Mouse (Mus musculus) neural tube, embryonic 15.5 days (tissue): ENCODE results near the gene Rps6ka2. TPM values are rescaled to one million over a fixed set of nuclear protein-coding genes. Genes with fewer than 3 reads are reported as not detected.

Experiments
- ATAC-seq: fragments of 200-750 bp; cut with Nextera tagmentation; 2 replicates; pipeline ENCODE4 v1.8.0; 2017; ENCODE audit warnings: mild to moderate bottlenecking, moderate TSS enrichment, moderate library complexity; ENCODE audit not compliant: low FRiP score
- H3K27ac ChIP-seq: fragments of 300-500 bp; sonication (generic); replicated peaks from 2 replicates; pipeline ENCODE4 v1.5.1; 2015; ENCODE audit warnings: mild to moderate bottlenecking, inconsistent platforms
- H3K27me3 ChIP-seq: fragments of 300-500 bp; sonication (generic); replicated peaks from 2 replicates; pipeline ENCODE4 v1.6.1; 2015; ENCODE audit warnings: inconsistent platforms
- H3K36me3 ChIP-seq: fragments of 300-500 bp; sonication (generic); 2 replicates; pipeline ENCODE4 v1.6.1; 2015; ENCODE audit warnings: inconsistent platforms
- H3K4me1 ChIP-seq: fragments of 300-500 bp; sonication (generic); 2 replicates; pipeline ENCODE4 v1.6.1; 2015; ENCODE audit warnings: inconsistent platforms
- H3K4me2 ChIP-seq: fragments of 300-500 bp; sonication (generic); 2 replicates; pipeline ENCODE4 v1.6.1; 2015; ENCODE audit warnings: inconsistent platforms, mild to moderate bottlenecking, moderate library complexity
- H3K4me3 ChIP-seq: fragments of 300-500 bp; sonication (generic); replicated peaks from 2 replicates; pipeline ENCODE4 v1.5.1; 2015; ENCODE audit warnings: mild to moderate bottlenecking, inconsistent platforms
- H3K9ac ChIP-seq: fragments of 300-500 bp; sonication (generic); replicated peaks from 2 replicates; pipeline ENCODE4 v1.6.1; 2015; ENCODE audit warnings: mild to moderate bottlenecking, inconsistent platforms
- H3K9me3 ChIP-seq: fragments of 300-500 bp; sonication (generic); replicated peaks from 2 replicates; pipeline ENCODE4 v1.6.1; 2016; ENCODE audit warnings: inconsistent platforms
- WGBS: fragments of 180-500 bp; shearing (Covaris S2); methylation state at CpG from one replicate; pipeline ENCODE4 v1.1.7; 2015; ENCODE audit warnings: mixed read lengths; 5-methylcytosine and 5-hydroxymethylcytosine counted together
- polyA plus RNA-seq: library from polyadenylated mRNA; unstranded; fragments of >200 nt; fragmentation: Nextera tagmentation; extraction: Ambion mirVana; gene quantifications from 2 replicates; pipeline ENCODE4 v1.2.1, GENCODE M21; 2015

Gene Rps6ka2
- polyA plus RNA-seq, 1 experiment from 2014 or later: 17.9 TPM

GRCm38 (mm10) chr17:7232400-7232799, 62.5 kb downstream of the Rps6ka2 start:
- no peak overlapping the region for H3K4me2 ChIP-seq
- ATAC-seq: no peak
- 76% methylated on average over 7 of the region's 7 CpGs for WGBS

DNA sequence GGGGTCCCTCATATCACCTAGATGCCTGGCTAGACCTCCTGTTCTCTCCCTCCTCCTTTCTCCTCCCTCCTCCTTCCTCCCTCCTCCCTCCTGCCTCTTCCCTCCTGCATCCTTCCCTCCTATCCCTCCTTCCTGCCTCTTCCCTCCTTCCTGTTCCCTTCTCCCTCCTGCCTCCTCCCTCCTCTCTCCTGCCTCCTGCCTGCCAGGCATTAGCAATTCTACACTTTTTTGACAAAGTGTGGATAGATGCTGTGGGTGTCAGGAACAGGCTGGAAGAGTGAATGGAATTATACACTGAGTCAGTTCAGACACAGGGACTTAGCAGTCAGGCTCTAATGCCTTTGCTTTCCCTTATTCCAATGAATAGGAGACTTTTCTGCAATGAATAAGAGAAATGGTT, 63.3 kb downstream of the Rps6ka2 start:
- H3K4me3 ChIP-seq: no peak overlapping the region
- ATAC-seq: no peak

More at GRCm38 (mm10) chr17:7232400-7232799, 62.5 kb downstream of the Rps6ka2 start:
- peaks cover 17% of the 10 kb centered on the region for H3K4me1 ChIP-seq
- no peaks in the 10 kb centered on the region for H3K27me3 ChIP-seq
- no peak overlapping the region for H3K4me3 ChIP-seq
- no peaks in the 10 kb centered on the region for H3K9me3 ChIP-seq
- peaks cover 4% of the 10 kb centered on the region for H3K36me3 ChIP-seq
- H3K27ac ChIP-seq: no peak overlapping the region
- no peak overlapping the region for H3K9ac ChIP-seq

DNA sequence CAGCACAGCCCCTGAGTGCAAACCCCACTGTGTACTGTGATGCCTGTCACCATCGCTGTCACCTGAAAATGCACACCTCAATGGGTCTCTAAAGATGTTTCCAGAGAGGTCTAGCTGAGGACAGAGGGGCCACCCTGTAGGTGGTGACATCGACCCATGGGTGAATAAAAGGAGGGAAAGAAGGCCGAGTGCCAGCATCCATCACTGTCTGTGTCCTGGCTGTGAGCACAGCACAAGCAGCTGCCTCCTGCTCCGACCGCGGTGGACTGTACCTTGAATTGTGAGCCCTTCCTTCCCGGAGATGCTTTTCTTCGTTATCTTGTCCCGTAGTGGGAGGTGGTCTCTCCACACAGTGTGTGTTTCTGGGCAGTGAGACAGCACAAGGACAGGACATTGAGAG, 67.8 kb downstream of the Rps6ka2 start:
- Histone ChIP-seq H3K9ac (no peak overlapping the region), H3K4me1 (peaks cover 3% of the 10 kb centered on the region; the same call in 1 of the 2 replicates), H3K4me3 (no peak overlapping the region), H3K9me3 (no peaks in the 10 kb centered on the region), H3K4me2 (no peak overlapping the region), H3K27ac (no peak overlapping the region), H3K36me3 (peaks cover 4% of the 10 kb centered on the region), H3K27me3 (no peaks in the 10 kb centered on the region)
- 90% methylated on average over 9 of the region's 9 CpGs for WGBS
- no peak for ATAC-seq

More for the DNA sequence above, 63.3 kb downstream of the Rps6ka2 start:
- Histone ChIP-seq H3K9me3 (no peaks in the 10 kb centered on the region), H3K9ac (no peak overlapping the region), H3K4me1 (peaks cover 13% of the 10 kb centered on the region), H3K27me3 (no peaks in the 10 kb centered on the region), H3K36me3 (peaks cover 4% of the 10 kb centered on the region), H3K4me2 (no peak overlapping the region), H3K27ac (no peak overlapping the region)

GRCm38 (mm10) chr17:7238766-7239165, 68.9 kb downstream of the Rps6ka2 start:
- Histone ChIP-seq H3K9me3 (no peaks in the 10 kb centered on the region), H3K4me1 (no peaks in the 10 kb centered on the region), H3K9ac (no peak overlapping the region), H3K4me3 (no peak overlapping the region), H3K4me2 (no peak overlapping the region), H3K27me3 (no peaks in the 10 kb centered on the region), H3K27ac (no peak overlapping the region), H3K36me3 (peaks cover 4% of the 10 kb centered on the region)
- ATAC-seq: no peak
- WGBS: 90% methylated on average over 4 of the region's 4 CpGs

GRCm38 (mm10) chr17:7240526-7240925, 70.6 kb downstream of the Rps6ka2 start:
- Histone ChIP-seq H3K4me3 (no peak overlapping the region), H3K27me3 (no peaks in the 10 kb centered on the region), H3K27ac (no peak overlapping the region), H3K36me3 (peaks cover 4% of the 10 kb centered on the region), H3K9me3 (no peaks in the 10 kb centered on the region), H3K4me1 (no peaks in the 10 kb centered on the region), H3K4me2 (no peak overlapping the region), H3K9ac (no peak overlapping the region)
- 83% methylated on average over 4 of the region's 4 CpGs for WGBS
- ATAC-seq: no peak

- Histone ChIP-seq H3K4me1 (no peaks in the 10 kb centered on the region), H3K9me3 (no peaks in the 10 kb centered on the region), H3K27ac (no peak overlapping the region), H3K4me2 (no peak overlapping the region), H3K9ac (no peak overlapping the region), H3K36me3 (no peaks in the 10 kb centered on the region), H3K4me3 (no peak overlapping the region), H3K27me3 (no peaks in the 10 kb centered on the region)
- ATAC-seq: no peak
- WGBS: 92% methylated on average over 6 of the region's 6 CpGs
Measured at GRCm38 (mm10) chr17:7245078-7245477, 75.2 kb downstream of the Rps6ka2 start.

GRCm38 (mm10) chr17:7246893-7247556, 77.1 kb downstream of the Rps6ka2 start:
- no peak overlapping the region for H3K4me3 ChIP-seq
- no peaks in the 10 kb centered on the region for H3K36me3 ChIP-seq
- H3K27ac ChIP-seq: no peak overlapping the region
- H3K4me2 ChIP-seq: no peak overlapping the region
- no peaks in the 10 kb centered on the region for H3K9me3 ChIP-seq
- H3K9ac ChIP-seq: no peak overlapping the region
- no peak for ATAC-seq
- 38% methylated on average over 6 of the region's 6 CpGs for WGBS
- no peaks in the 10 kb centered on the region for H3K27me3 ChIP-seq
- no peaks in the 10 kb centered on the region for H3K4me1 ChIP-seq

DNA sequence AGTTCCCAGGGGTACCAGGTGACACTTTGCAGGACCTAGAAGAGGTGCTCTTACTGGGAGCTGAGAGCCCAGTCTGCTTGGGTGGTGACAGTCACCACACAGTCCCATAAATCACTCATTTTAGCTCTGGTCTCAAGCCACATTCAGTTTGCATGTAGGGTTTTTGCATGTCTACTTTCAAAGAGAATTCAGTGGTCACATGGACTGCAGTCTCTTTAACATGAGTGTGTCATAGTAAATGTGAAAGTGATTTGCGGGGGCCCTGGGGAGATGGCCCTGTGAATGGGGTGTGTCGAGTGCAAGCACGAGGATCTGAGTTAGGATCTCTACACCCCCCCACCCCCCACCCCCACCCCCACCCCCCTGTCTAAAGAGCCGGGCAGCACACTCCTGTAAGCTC, 80.5 kb downstream of the Rps6ka2 start:
- Histone ChIP-seq H3K27ac (no peak overlapping the region), H3K9ac (no peak overlapping the region), H3K36me3 (no peaks in the 10 kb centered on the region), H3K4me1 (no peaks in the 10 kb centered on the region), H3K27me3 (no peaks in the 10 kb centered on the region), H3K4me2 (no peak overlapping the region), H3K4me3 (no peak overlapping the region), H3K9me3 (no peaks in the 10 kb centered on the region)
- ATAC-seq: no peak
- 79% methylated on average over 4 of the region's 4 CpGs for WGBS

GRCm38 (mm10) chr17:7257208-7257607, 87.3 kb downstream of the Rps6ka2 start:
- no peak overlapping the region for H3K27ac ChIP-seq
- H3K4me3 ChIP-seq: no peak overlapping the region
- no peaks in the 10 kb centered on the region for H3K9me3 ChIP-seq
- H3K9ac ChIP-seq: no peak overlapping the region
- WGBS: 91% methylated on average over 1 of the region's 1 CpGs
- no peak overlapping the region for H3K4me2 ChIP-seq
- H3K4me1 ChIP-seq: peaks cover 7% of the 10 kb centered on the region; the same call in 1 of the 2 replicates
- ATAC-seq: no peak
- no peaks in the 10 kb centered on the region for H3K27me3 ChIP-seq
- no peaks in the 10 kb centered on the region for H3K36me3 ChIP-seq

DNA sequence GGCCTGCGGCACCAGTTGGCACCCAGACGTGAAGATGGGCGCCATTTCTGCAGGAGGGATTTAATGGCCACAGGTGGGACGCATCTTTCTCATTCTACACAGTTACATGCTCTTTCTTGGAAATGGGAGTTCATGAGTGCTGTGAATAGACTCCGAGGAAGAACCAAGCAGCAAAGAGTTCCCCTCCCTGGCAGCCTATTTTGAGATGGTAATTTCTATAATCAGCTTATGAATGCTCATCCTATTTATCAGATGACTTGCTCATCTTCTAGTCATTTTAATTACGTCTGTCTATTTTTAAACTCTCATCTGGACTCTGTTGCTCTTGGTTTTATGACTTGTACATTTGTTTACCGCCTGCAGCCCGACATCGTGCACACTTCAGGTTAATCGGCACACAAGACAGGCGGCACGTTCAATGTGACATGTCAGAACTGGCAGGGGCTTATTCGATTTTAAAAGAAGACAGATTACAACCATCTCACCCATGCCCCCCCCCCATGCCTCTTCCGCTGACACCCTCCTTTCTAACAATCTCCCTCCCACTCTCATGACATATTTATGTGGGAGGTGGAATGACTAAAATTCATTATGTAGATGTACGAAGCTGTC, 88.9 kb downstream of the Rps6ka2 start:
- H3K36me3 ChIP-seq: no peaks in the 10 kb centered on the region
- no peak overlapping the region for H3K9ac ChIP-seq
- no peaks in the 10 kb centered on the region for H3K9me3 ChIP-seq
- no peak for ATAC-seq
- no peak overlapping the region for H3K4me2 ChIP-seq
- peaks cover 13% of the 10 kb centered on the region; the same call in 1 of the 2 replicates for H3K4me1 ChIP-seq
- 81% methylated on average over 15 of the region's 15 CpGs for WGBS
- no peaks in the 10 kb centered on the region for H3K27me3 ChIP-seq
- H3K4me3 ChIP-seq: no peak overlapping the region
- H3K27ac ChIP-seq: no peak overlapping the region

- no peaks in the 10 kb centered on the region for H3K9me3 ChIP-seq
- no peak overlapping the region for H3K4me2 ChIP-seq
- no peaks in the 10 kb centered on the region for H3K36me3 ChIP-seq
- H3K27ac ChIP-seq: no peak overlapping the region
- H3K27me3 ChIP-seq: no peaks in the 10 kb centered on the region
- WGBS: 41% methylated on average over 10 of the region's 10 CpGs
- no peak overlapping the region for H3K9ac ChIP-seq
- H3K4me1 ChIP-seq: peaks cover 16% of the 10 kb centered on the region
- no peak overlapping the region for H3K4me3 ChIP-seq
- ATAC-seq: no peak
Measured at GRCm38 (mm10) chr17:7260360-7260759, 90.4 kb downstream of the Rps6ka2 start.

GRCm38 (mm10) chr17:7262056-7262455, 92.1 kb downstream of the Rps6ka2 start:
- WGBS: 40% methylated on average over 10 of the region's 10 CpGs
- Histone ChIP-seq H3K9ac (no peak overlapping the region), H3K27ac (no peak overlapping the region), H3K4me1 (peaks cover 21% of the 10 kb centered on the region), H3K4me3 (no peak overlapping the region), H3K27me3 (no peaks in the 10 kb centered on the region), H3K9me3 (no peaks in the 10 kb centered on the region), H3K36me3 (no peaks in the 10 kb centered on the region), H3K4me2 (no peak overlapping the region)
- ATAC-seq: no peak
